Mouse (Mus musculus): ENCODE results near the gene Gm20661. TPM values are rescaled to one million over a fixed set of nuclear protein-coding genes. Genes with fewer than 3 reads are reported as not detected.

Gene Gm20661
- polyA plus RNA-seq, 1 experiment from 2014 or later, result 0.88 TPM

- ATAC-seq (replicated peaks), result no peak
- H3K4me3 ChIP-seq, result no peak overlapping the region
- H3K4me1 ChIP-seq, result peaks cover 21% of the 10 kb centered on the region
- no peak overlapping the region for H3K27ac ChIP-seq
- H3K27me3 ChIP-seq (replicated peaks), result no peaks in the 10 kb centered on the region
- no peak overlapping the region for H3K4me2 ChIP-seq
- H3K9me3 ChIP-seq, result no peaks in the 10 kb centered on the region
- no peaks in the 10 kb centered on the region for H3K36me3 ChIP-seq (replicated peaks)
- 82% methylated on average over 6 of the region's 6 CpGs for WGBS
- H3K9ac ChIP-seq, result no peak overlapping the region
Observed at GRCm38 (mm10) chr9:107955613-107956289, 27.1 kb upstream of the Gm20661 start.

- no peak overlapping the region for H3K9ac ChIP-seq
- ATAC-seq (replicated peaks), result no peak
- WGBS, result 19% methylated on average over 6 of the region's 6 CpGs
- no peaks in the 10 kb centered on the region for H3K36me3 ChIP-seq (replicated peaks)
- no peak overlapping the region for H3K4me2 ChIP-seq
- no peak overlapping the region for H3K4me3 ChIP-seq
- no peaks in the 10 kb centered on the region for H3K9me3 ChIP-seq
- H3K4me1 ChIP-seq, result peaks cover 24% of the 10 kb centered on the region
- H3K27ac ChIP-seq, result 0 out of 2 replicates have a peak overlapping the region, but pooled peaks have one; percentile 38
- H3K27me3 ChIP-seq (replicated peaks), result no peaks in the 10 kb centered on the region
Observed at GRCm38 (mm10) chr9:107957141-107957540, 25.7 kb upstream of the Gm20661 start.

GRCm38 (mm10) chr9:107959896-107960295 lies 23.0 kb upstream of the Gm20661 start:
- Histone ChIP-seq H3K9me3 (no peaks in the 10 kb centered on the region), H3K36me3 (replicated peaks) (no peaks in the 10 kb centered on the region), H3K27ac (peak overlapping the region; percentile 87), H3K4me3 (no peak overlapping the region), H3K4me2 (no peak overlapping the region), H3K27me3 (replicated peaks) (no peaks in the 10 kb centered on the region), H3K9ac (no peak overlapping the region), H3K4me1 (peaks cover 28% of the 10 kb centered on the region)
- ATAC-seq (replicated peaks), result no peak; the same call in 1 of the 2 replicates
- WGBS, result 47% methylated on average over 6 of the region's 6 CpGs

GRCm38 (mm10) chr9:107960928-107961327 lies 21.9 kb upstream of the Gm20661 start:
- ATAC-seq (replicated peaks), result no peak
- peak overlapping the region; percentile 37 for H3K4me2 ChIP-seq

GRCm38 (mm10) chr9:107961351-107961762 lies 21.5 kb upstream of the Gm20661 start:
- Histone ChIP-seq H3K9ac (0 out of 2 replicates have a peak overlapping the region, but pooled peaks have one; percentile 2), H3K4me1 (peaks cover 28% of the 10 kb centered on the region), H3K27ac (peak overlapping the region; percentile 87), H3K27me3 (replicated peaks) (no peaks in the 10 kb centered on the region), H3K4me3 (peak overlapping the region; percentile 13; the same call in 1 of the 2 replicates), H3K9me3 (no peaks in the 10 kb centered on the region), H3K4me2 (peak overlapping the region; percentile 37), H3K36me3 (replicated peaks) (no peaks in the 10 kb centered on the region)
- ATAC-seq (replicated peaks), result peak; percentile 77
- 60% methylated on average over 10 of the region's 10 CpGs for WGBS

More at GRCm38 (mm10) chr9:107960928-107961327, 21.9 kb upstream of the Gm20661 start:
- H3K4me1 ChIP-seq, result peaks cover 28% of the 10 kb centered on the region
- WGBS, result 71% methylated on average over 4 of the region's 4 CpGs
- H3K36me3 ChIP-seq (replicated peaks), result no peaks in the 10 kb centered on the region
- H3K4me3 ChIP-seq, result no peak overlapping the region
- 0 out of 2 replicates have a peak overlapping the region, but pooled peaks have one; percentile 2 for H3K9ac ChIP-seq
- no peaks in the 10 kb centered on the region for H3K27me3 ChIP-seq (replicated peaks)
- H3K27ac ChIP-seq, result peak overlapping the region; percentile 87
- no peaks in the 10 kb centered on the region for H3K9me3 ChIP-seq

- peak; percentile 46 for ATAC-seq (replicated peaks)
- 32% methylated on average over 5 of the region's 5 CpGs for WGBS
- H3K4me2 ChIP-seq, result peak overlapping the region; percentile 37
Observed at GRCm38 (mm10) chr9:107961881-107962280, 21.0 kb upstream of the Gm20661 start.

GRCm38 (mm10) chr9:107962916-107963315 lies 19.9 kb upstream of the Gm20661 start:
- 90% methylated on average over 9 of the region's 9 CpGs for WGBS
- no peak overlapping the region for H3K9ac ChIP-seq
- ATAC-seq (replicated peaks), result no peak
- no peaks in the 10 kb centered on the region for H3K9me3 ChIP-seq
- no peak overlapping the region for H3K4me2 ChIP-seq
- H3K27me3 ChIP-seq (replicated peaks), result no peaks in the 10 kb centered on the region
- H3K4me3 ChIP-seq, result no peak overlapping the region
- H3K27ac ChIP-seq, result no peak overlapping the region
- H3K36me3 ChIP-seq (replicated peaks), result no peaks in the 10 kb centered on the region
- peaks cover 28% of the 10 kb centered on the region for H3K4me1 ChIP-seq

More at GRCm38 (mm10) chr9:107961881-107962280, 21.0 kb upstream of the Gm20661 start:
- Histone ChIP-seq H3K9me3 (no peaks in the 10 kb centered on the region), H3K27ac (peak overlapping the region; percentile 87), H3K27me3 (replicated peaks) (no peaks in the 10 kb centered on the region), H3K9ac (0 out of 2 replicates have a peak overlapping the region, but pooled peaks have one; percentile 2), H3K4me3 (peak overlapping the region; percentile 13; the same call in 1 of the 2 replicates), H3K36me3 (replicated peaks) (no peaks in the 10 kb centered on the region), H3K4me1 (peaks cover 28% of the 10 kb centered on the region)

- Histone ChIP-seq H3K9me3 (no peaks in the 10 kb centered on the region), H3K36me3 (replicated peaks) (no peaks in the 10 kb centered on the region), H3K27me3 (replicated peaks) (no peaks in the 10 kb centered on the region), H3K27ac (no peak overlapping the region), H3K4me3 (no peak overlapping the region), H3K4me1 (peaks cover 28% of the 10 kb centered on the region), H3K9ac (no peak overlapping the region), H3K4me2 (no peak overlapping the region)
- ATAC-seq (replicated peaks), result no peak; the same call in 1 of the 2 replicates
- WGBS, result 25% methylated on average over 5 of the region's 5 CpGs
Observed at GRCm38 (mm10) chr9:107963700-107964099, 19.2 kb upstream of the Gm20661 start.

- no peaks in the 10 kb centered on the region for H3K27me3 ChIP-seq (replicated peaks)
- no peak overlapping the region for H3K4me3 ChIP-seq
- ATAC-seq (replicated peaks), result no peak
- no peak overlapping the region for H3K4me2 ChIP-seq
- H3K4me1 ChIP-seq, result peaks cover 28% of the 10 kb centered on the region
- WGBS, result 95% methylated on average over 9 of the region's 9 CpGs
- H3K9ac ChIP-seq, result no peak overlapping the region
- H3K36me3 ChIP-seq (replicated peaks), result no peaks in the 10 kb centered on the region
- H3K9me3 ChIP-seq, result no peaks in the 10 kb centered on the region
- H3K27ac ChIP-seq, result no peak overlapping the region
Observed at GRCm38 (mm10) chr9:107964681-107965080, 18.2 kb upstream of the Gm20661 start.

GRCm38 (mm10) chr9:107966676-107967075 lies 16.2 kb upstream of the Gm20661 start:
- Histone ChIP-seq H3K9ac (no peak overlapping the region), H3K4me1 (peaks cover 9% of the 10 kb centered on the region), H3K27me3 (replicated peaks) (no peaks in the 10 kb centered on the region), H3K36me3 (replicated peaks) (no peaks in the 10 kb centered on the region), H3K27ac (no peak overlapping the region), H3K4me3 (no peak overlapping the region), H3K4me2 (no peak overlapping the region), H3K9me3 (no peaks in the 10 kb centered on the region)
- WGBS, result 90% methylated on average over 10 of the region's 10 CpGs
- no peak for ATAC-seq (replicated peaks)

- H3K9ac ChIP-seq, result no peak overlapping the region
- H3K4me3 ChIP-seq, result no peak overlapping the region
- ATAC-seq (replicated peaks), result no peak
Observed at GRCm38 (mm10) chr9:107967437-107967836, 15.4 kb upstream of the Gm20661 start.

GRCm38 (mm10) chr9:107968531-107968930 lies 14.3 kb upstream of the Gm20661 start:
- Histone ChIP-seq H3K9ac (no peak overlapping the region), H3K4me1 (no peaks in the 10 kb centered on the region), H3K4me2 (no peak overlapping the region), H3K36me3 (replicated peaks) (no peaks in the 10 kb centered on the region), H3K4me3 (no peak overlapping the region), H3K9me3 (no peaks in the 10 kb centered on the region), H3K27me3 (replicated peaks) (no peaks in the 10 kb centered on the region), H3K27ac (no peak overlapping the region)
- no peak for ATAC-seq (replicated peaks)
- 92% methylated on average over 7 of the region's 7 CpGs for WGBS

More at GRCm38 (mm10) chr9:107967437-107967836, 15.4 kb upstream of the Gm20661 start:
- 83% methylated on average over 6 of the region's 6 CpGs for WGBS
- Histone ChIP-seq H3K27me3 (replicated peaks) (no peaks in the 10 kb centered on the region), H3K4me2 (no peak overlapping the region), H3K27ac (no peak overlapping the region), H3K36me3 (replicated peaks) (no peaks in the 10 kb centered on the region), H3K9me3 (no peaks in the 10 kb centered on the region), H3K4me1 (peaks cover under 1% of the 10 kb centered on the region)

GRCm38 (mm10) chr9:107970311-107970710 lies 12.5 kb upstream of the Gm20661 start:
- 91% methylated on average over 5 of the region's 5 CpGs for WGBS
- H3K27ac ChIP-seq, result no peak overlapping the region
- ATAC-seq (replicated peaks), result no peak
- no peaks in the 10 kb centered on the region for H3K4me1 ChIP-seq
- no peaks in the 10 kb centered on the region for H3K36me3 ChIP-seq (replicated peaks)
- H3K9ac ChIP-seq, result no peak overlapping the region
- no peak overlapping the region for H3K4me3 ChIP-seq
- no peaks in the 10 kb centered on the region for H3K9me3 ChIP-seq
- H3K27me3 ChIP-seq (replicated peaks), result no peaks in the 10 kb centered on the region
- H3K4me2 ChIP-seq, result no peak overlapping the region
